Comparison of ENCODE assay signal across 8 mouse cellular contexts in the genomic region with DNA sequence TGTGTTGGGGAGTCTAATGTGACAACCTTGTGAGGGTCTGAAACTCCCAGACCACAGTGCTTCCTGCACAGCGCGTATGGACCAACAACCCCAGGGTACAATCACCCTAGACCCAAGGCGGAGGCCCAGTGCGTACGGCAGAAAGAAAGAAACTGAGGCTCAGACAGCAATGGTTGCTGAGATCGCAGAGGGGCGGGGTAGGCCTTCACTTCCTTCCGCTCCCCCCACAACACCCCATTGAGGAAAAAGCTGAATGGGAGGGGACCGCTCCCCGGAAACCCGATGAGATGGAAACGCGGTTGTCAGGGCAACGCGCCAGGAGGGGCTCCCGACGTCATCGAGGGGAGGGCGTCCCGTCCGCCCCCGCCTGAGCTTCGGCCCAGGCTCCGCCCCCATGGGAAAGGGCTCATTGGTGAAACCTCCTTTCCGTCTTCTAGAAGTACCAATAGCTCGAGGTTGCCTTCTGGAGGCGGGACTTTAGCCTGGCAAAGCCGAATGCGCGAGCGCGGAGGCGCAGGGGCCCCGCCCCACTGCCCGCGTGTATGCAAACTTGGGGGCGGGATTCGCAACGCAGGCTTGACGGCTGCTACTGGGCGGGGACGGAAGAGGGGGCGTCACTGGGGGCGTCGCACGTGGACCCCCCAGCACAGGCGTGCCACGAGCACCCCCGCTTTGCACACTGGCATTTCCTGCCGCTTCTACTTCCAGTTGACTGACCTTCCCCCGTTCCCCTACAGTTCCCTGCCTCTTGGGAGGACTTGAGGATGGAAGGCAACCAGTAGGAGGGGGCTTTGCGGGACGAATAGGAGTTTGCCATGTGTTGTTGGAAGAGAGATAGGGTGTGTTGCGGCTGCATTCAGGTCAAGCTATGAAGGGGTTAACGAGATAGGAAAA. TPM values are rescaled to one million over a fixed set of nuclear protein-coding genes. Genes with fewer than 3 reads are reported as not detected.
DNase-seq lines count a peak whose midpoint lies in the region; ATAC-seq lines count a peak whose summit lies in the region.

No protein-coding gene starts in this region.

- under 1% methylated on average over 55 of the region's 55 CpGs for WGBS in hindbrain, embryonic 13.5 days

- H3K9me3 ChIP-seq in hindbrain, embryonic 13.5 days: no peaks in the 10 kb centered on the region

- H3K27me3 ChIP-seq in hindbrain, embryonic 13.5 days: 0 out of 2 replicates have a peak, but pooled peaks cover 5% of the 10 kb centered on the region

- peak overlapping the region; percentile 42 for H3K4me3 ChIP-seq in hindbrain, embryonic 13.5 days

- peak; percentile 100 for DNase-seq in NIH3T3 (ENCODE audit: low read depth)
- peak; percentile 99 to 100 for DNase-seq in cerebellum, postnatal 10 days
- peak; percentile 99 to 100 for DNase-seq in frontal cortex, postnatal 10 days (ENCODE audit: low spot score in 2 of 2)
- peak; percentile 99 for DNase-seq in layer of hippocampus, postnatal 36 days
- peak; percentile 99 for DNase-seq in lung, postnatal 36 days
- DNase-seq in retina, postnatal 1 day: peak; percentile 99
- peak; percentile 97 to 99 for DNase-seq in urinary bladder, adult 18-20 months (ENCODE audit: low spot score in 2 of 2)

- H3K27ac ChIP-seq in hindbrain, embryonic 13.5 days: peak overlapping the region; percentile 94

- H3K4me2 ChIP-seq in hindbrain, embryonic 13.5 days: peak overlapping the region; percentile 70

- peak; percentile 87 for ATAC-seq in hindbrain, embryonic 13.5 days (ENCODE audit: low FRiP score)

- peak overlapping the region; percentile 68 for H3K9ac ChIP-seq in hindbrain, embryonic 13.5 days

- peaks cover 29% of the 10 kb centered on the region for H3K36me3 ChIP-seq in hindbrain, embryonic 13.5 days

- peaks cover 79% of the 10 kb centered on the region for H3K4me1 ChIP-seq in hindbrain, embryonic 13.5 days (replicated peaks)

RNA-seq across cellular contexts. Expression of a gene that starts 6.0 kb away (rescaled TPM):
- polyA plus RNA-seq in hindbrain, embryonic 13.5 days (2015; fragmentation: Nextera tagmentation; extraction: Ambion mirVana): 364 and 409 TPM in 2 replicates
- 10 to 100 TPM; 58.5 to 63.4 TPM for total RNA-seq in layer of hippocampus, postnatal 36 days (2021)

RNA-seq across cellular contexts. Expression of a gene that starts 11.7 kb away (rescaled TPM):
- polyA plus RNA-seq in hindbrain, embryonic 13.5 days (2015; fragmentation: Nextera tagmentation; extraction: Ambion mirVana): 32.4 and 34.7 TPM in 2 replicates
- 10 to 100 TPM; 58.9 to 62.6 TPM for total RNA-seq in layer of hippocampus, postnatal 36 days (2021)

RNA-seq across cellular contexts. Expression of a gene that starts 12.9 kb away (rescaled TPM):
- 11.9 and 14.1 TPM in 2 replicates for polyA plus RNA-seq in hindbrain, embryonic 13.5 days (2015; fragmentation: Nextera tagmentation; extraction: Ambion mirVana)
- 1 to 10 TPM; 6.4 to 6.9 TPM for total RNA-seq in layer of hippocampus, postnatal 36 days (2021)

RNA-seq across cellular contexts. Expression of a gene that starts 19.2 kb away (rescaled TPM):
- polyA plus RNA-seq in hindbrain, embryonic 13.5 days (2015; fragmentation: Nextera tagmentation; extraction: Ambion mirVana): 57.4 and 59.2 TPM in 2 replicates
- total RNA-seq in layer of hippocampus, postnatal 36 days (2021): 100 to 1,000 TPM; 336 to 379 TPM

RNA-seq across cellular contexts. Expression of a gene that starts 19.5 kb away (rescaled TPM):
- 18.8 and 21.4 TPM in 2 replicates for polyA plus RNA-seq in hindbrain, embryonic 13.5 days (2015; fragmentation: Nextera tagmentation; extraction: Ambion mirVana)
- 1 to 10 TPM; 9.0 to 9.6 TPM for total RNA-seq in layer of hippocampus, postnatal 36 days (2021)

Comparison
In these comparisons a context has a peak if more than half of its experiments do, and no peak if none do; other contexts are left out.
1. Peak in every context shown above with its lines: DNase-seq, ATAC-seq, H3K4me3 ChIP-seq and H3K27ac ChIP-seq.